24 mouse cellular contexts compared by ENCODE assay signal in the genomic region with DNA sequence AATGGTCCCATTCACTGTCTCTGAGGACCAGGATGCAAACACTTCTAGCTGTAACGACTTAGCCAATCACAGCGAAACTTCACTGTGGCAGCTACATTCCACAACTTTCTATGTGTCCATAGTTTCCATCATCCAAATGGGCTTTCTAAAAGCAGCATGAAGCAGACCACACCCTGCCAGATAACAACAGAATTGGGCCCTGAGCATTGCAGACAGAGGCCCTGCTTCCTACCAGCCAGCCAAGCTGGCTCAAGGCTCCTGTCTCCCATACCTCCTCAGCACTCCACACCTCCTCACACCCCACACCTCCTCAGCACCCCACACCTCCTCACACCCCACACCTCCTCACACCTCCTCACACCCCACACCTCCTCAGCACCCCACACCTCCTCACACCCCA.
"Had no signal": no experiment of that assay in that cellular context is flagged by ENCODE, and none has a peak within 500 bp of the region (broad histone marks: within the 10 kb centered on the region; RNA-seq: fewer than 3 reads in every experiment).

No protein-coding gene starts in this region.

- H3K27ac ChIP-seq: heart, adult 2 months; heart, embryonic 13.5 days; heart, embryonic 15.5 days; hindbrain, embryonic 13.5 days; hindbrain, embryonic 15.5 days; hindbrain, postnatal 0 days; kidney, embryonic 15.5 days; kidney, postnatal 0 days had no signal

- H3K36me3 ChIP-seq: heart, embryonic 13.5 days; heart, embryonic 15.5 days; hindbrain, embryonic 13.5 days; hindbrain, embryonic 15.5 days; kidney, embryonic 15.5 days; limb, embryonic 12.5 days had no signal

- H3K27me3 ChIP-seq: hindbrain, embryonic 13.5 days; hindbrain, embryonic 15.5 days; kidney, embryonic 15.5 days; limb, embryonic 12.5 days had no signal

- ATAC-seq: forebrain, postnatal 0 days; hindbrain, postnatal 0 days; intestine, embryonic 16.5 days had no signal

- DNase-seq: forebrain, postnatal 0 days; gastrocnemius, postnatal 14 days; gastrocnemius, postnatal 36 days; heart, adult 11 months; heart, adult 2 months; heart, postnatal 14 days; heart, postnatal 36 days; kidney, adult 11 months; kidney, adult 2 months; kidney, adult 9 months; kidney, postnatal 14 days; kidney, postnatal 36 days; layer of hippocampus, adult 9-11 months; left cerebral cortex, postnatal 4 days had no signal

- H3K9me3 ChIP-seq: heart, embryonic 13.5 days; heart, embryonic 15.5 days; hindbrain, embryonic 13.5 days; hindbrain, embryonic 15.5 days; kidney, embryonic 15.5 days; limb, embryonic 12.5 days had no signal

- H3K4me1 ChIP-seq: hindbrain, embryonic 15.5 days had no signal

- H3K9ac ChIP-seq: forebrain, postnatal 0 days; heart, embryonic 13.5 days; heart, embryonic 15.5 days; hindbrain, embryonic 13.5 days; hindbrain, embryonic 15.5 days; kidney, embryonic 15.5 days; limb, embryonic 12.5 days had no signal

- H3K4me2 ChIP-seq: heart, embryonic 11.5 days; heart, embryonic 13.5 days; heart, embryonic 15.5 days; hindbrain, embryonic 13.5 days; hindbrain, embryonic 15.5 days; kidney, embryonic 15.5 days; limb, embryonic 12.5 days had no signal

- H3K4me3 ChIP-seq: heart, adult 2 months; heart, embryonic 13.5 days; heart, embryonic 15.5 days; hindbrain, embryonic 13.5 days; hindbrain, embryonic 15.5 days; kidney, embryonic 15.5 days; limb, embryonic 12.5 days had no signal
